Mouse (Mus musculus): ENCODE results near the gene Pan3. TPM values are rescaled to one million over a fixed set of nuclear protein-coding genes. Genes with fewer than 3 reads are reported as not detected.

The Pan3 gene
- polyA plus RNA-seq, 1 experiment from 2014 or later, result 56.1 TPM

DNA sequence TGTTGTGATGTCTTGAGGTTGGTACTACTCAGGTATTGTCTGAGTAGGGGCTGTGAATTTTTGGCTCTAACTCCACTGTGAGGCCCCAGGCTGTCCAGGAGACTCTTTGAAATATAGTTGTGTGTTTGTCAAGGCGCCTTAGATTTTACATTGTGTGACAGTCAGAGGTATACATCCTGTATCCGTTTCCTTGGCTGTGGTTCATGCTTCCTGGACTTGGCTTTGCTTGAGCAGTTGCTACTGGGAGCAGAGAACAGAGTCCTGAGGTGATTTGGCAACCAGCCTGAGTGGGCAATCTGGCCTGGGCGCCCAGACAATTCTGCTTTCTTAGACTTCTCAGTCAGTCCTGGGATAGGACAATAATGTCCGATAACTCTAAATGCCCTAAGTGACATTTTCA, 5.3 kb downstream of the Pan3 start:
- Histone ChIP-seq H3K9me3 (no peaks in the 10 kb centered on the region), H3K4me1 (peaks cover 43% of the 10 kb centered on the region)
- no peak for ATAC-seq (ENCODE audit: low FRiP score, low read depth)

DNA sequence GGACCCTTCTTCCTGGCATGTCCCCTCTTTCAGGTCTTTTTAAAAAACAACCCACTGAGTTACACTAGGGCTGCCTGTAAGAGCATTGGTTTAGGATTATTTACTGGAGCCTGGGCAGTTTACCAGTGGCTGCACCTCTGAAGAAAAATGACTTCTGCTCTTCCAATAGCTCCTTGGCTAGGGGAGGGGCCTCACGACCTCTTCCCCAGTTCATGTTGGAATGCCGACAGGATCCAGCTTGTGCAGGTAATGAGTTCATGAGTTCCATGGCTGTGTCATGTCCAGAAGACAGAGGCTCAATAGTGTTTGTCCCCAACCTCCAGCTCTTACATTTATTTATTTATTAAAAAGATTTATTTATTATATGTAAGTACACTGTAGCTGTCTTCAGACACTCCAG, 5.8 kb downstream of the Pan3 start:
- ATAC-seq (ENCODE audit: low FRiP score, low read depth), result no peak
- Histone ChIP-seq H3K9ac (replicated peaks) (no peak overlapping the region), H3K36me3 (no peaks in the 10 kb centered on the region), H3K9me3 (no peaks in the 10 kb centered on the region), H3K27ac (replicated peaks) (no peak overlapping the region), H3K4me3 (no peak overlapping the region), H3K27me3 (no peaks in the 10 kb centered on the region), H3K4me1 (peaks cover 43% of the 10 kb centered on the region), H3K4me2 (replicated peaks) (no peak overlapping the region)
- 80% methylated on average over 2 of the region's 2 CpGs for WGBS

More for the DNA sequence above, 5.3 kb downstream of the Pan3 start:
- H3K36me3 ChIP-seq, result no peaks in the 10 kb centered on the region
- WGBS, result 82% methylated on average over 4 of the region's 4 CpGs
- H3K4me2 ChIP-seq (replicated peaks), result no peak overlapping the region
- H3K4me3 ChIP-seq, result no peak overlapping the region
- no peak overlapping the region for H3K27ac ChIP-seq (replicated peaks)
- no peaks in the 10 kb centered on the region for H3K27me3 ChIP-seq
- H3K9ac ChIP-seq (replicated peaks), result no peak overlapping the region

DNA sequence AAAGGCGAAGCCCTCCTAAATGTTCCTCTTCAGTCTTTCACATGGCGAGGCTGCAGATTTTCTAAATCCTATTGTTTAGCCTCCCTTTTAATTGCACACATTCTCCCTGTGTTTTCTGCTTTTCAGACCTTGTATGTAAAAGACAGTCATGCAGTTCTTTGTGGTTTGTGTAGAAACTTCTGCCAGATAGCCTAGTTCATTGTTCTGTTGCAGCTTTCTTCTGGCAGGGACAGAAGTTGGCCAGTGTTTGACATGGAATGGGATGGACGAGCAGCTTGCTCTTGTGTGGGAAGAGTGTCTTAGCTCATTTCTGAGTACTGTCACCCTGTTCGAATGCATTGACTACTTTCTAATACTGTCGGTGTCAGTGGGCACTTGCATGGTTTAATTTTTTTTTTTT, 6.5 kb downstream of the Pan3 start:
- Histone ChIP-seq H3K9ac (replicated peaks) (no peak overlapping the region), H3K27ac (replicated peaks) (no peak overlapping the region), H3K4me1 (peaks cover 40% of the 10 kb centered on the region), H3K4me2 (replicated peaks) (no peak overlapping the region), H3K36me3 (no peaks in the 10 kb centered on the region), H3K27me3 (no peaks in the 10 kb centered on the region), H3K9me3 (no peaks in the 10 kb centered on the region), H3K4me3 (no peak overlapping the region)
- ATAC-seq (ENCODE audit: low FRiP score, low read depth), result no peak
- 64% methylated on average over 5 of the region's 5 CpGs for WGBS

DNA sequence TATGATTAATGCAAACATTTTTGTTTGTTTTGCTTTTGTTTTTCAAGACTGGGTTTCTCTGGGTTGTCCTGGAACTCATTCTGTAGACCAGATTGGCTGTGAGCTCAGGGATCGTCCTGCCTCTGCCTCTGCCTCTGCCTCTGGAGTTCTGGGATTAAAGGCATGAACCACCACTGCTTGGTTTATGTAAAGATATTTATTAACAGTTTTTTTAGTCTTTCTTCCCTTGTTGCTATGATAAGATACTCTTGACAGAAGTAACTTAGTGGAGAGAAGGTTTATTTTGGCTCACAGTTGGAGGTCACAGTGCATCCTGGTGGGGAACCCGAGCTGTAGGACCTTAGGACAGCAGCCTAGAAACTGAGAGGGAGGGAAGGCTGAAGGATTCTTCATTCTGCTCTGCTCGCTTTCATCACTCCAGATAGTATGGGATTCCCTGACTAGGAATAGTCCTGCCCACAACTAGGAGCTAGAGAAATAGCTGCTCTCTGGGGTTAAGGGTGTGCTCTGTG, 11.1 kb downstream of the Pan3 start:
- Histone ChIP-seq H3K4me2 (replicated peaks) (no peak overlapping the region), H3K36me3 (no peaks in the 10 kb centered on the region), H3K9ac (replicated peaks) (no peak overlapping the region), H3K9me3 (no peaks in the 10 kb centered on the region), H3K27ac (replicated peaks) (no peak overlapping the region), H3K4me1 (peaks cover 9% of the 10 kb centered on the region; the same call in 1 of the 2 replicates), H3K27me3 (no peaks in the 10 kb centered on the region), H3K4me3 (no peak overlapping the region)
- WGBS, result 77% methylated on average over 3 of the region's 3 CpGs
- no peak for ATAC-seq (ENCODE audit: low FRiP score, low read depth)

DNA sequence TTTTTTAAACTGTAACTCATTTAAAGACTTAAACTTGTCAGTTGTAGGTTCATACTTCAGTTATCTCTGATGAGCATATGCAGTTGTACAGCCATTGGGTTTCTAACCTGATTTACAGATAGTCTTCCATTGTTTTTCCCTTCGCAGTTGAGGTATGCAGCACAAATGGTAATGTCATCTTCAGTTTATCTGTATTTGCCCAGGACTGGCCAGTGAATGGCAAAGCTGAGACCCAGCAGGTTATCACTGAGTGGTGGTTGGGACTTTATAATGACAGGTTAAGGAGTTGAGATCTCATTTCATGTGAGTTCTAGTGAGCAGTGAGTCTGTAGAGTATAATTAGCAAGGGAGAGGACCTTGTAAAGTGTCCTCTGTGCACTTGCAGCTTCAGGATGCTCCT, 12.0 kb downstream of the Pan3 start:
- Histone ChIP-seq H3K4me1 (0 out of 2 replicates have a peak, but pooled peaks cover 2% of the 10 kb centered on the region), H3K9me3 (no peaks in the 10 kb centered on the region), H3K27ac (replicated peaks) (no peak overlapping the region), H3K27me3 (no peaks in the 10 kb centered on the region), H3K4me2 (replicated peaks) (no peak overlapping the region), H3K36me3 (no peaks in the 10 kb centered on the region), H3K4me3 (no peak overlapping the region), H3K9ac (replicated peaks) (no peak overlapping the region)
- 88% methylated on average over 1 of the region's 1 CpGs for WGBS
- ATAC-seq (ENCODE audit: low FRiP score, low read depth), result no peak

DNA sequence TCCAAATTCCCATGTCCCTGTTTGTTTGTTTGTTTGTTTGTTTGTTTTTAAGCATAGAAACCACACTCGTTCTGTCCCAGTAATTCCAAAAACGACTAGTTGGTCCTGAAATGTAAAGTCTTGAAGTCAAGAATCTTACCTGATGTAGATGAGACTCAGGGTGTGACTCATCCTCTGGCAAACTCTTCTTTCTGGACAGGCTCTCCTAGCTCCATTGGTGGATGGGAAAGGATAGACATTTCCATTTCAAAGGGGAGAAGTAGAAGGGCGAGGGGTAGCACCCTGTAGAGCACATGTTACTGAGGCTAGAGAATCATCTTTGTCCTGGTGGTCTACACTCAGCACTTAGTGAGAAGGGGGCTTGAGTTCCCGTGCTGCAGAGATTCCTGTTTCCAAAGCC, 12.8 kb downstream of the Pan3 start:
- H3K36me3 ChIP-seq, result no peaks in the 10 kb centered on the region
- no peak overlapping the region for H3K9ac ChIP-seq (replicated peaks)
- H3K27ac ChIP-seq (replicated peaks), result no peak overlapping the region
- H3K27me3 ChIP-seq, result no peaks in the 10 kb centered on the region
- H3K4me2 ChIP-seq (replicated peaks), result no peak overlapping the region
- no peaks in the 10 kb centered on the region for H3K4me1 ChIP-seq
- no peak for ATAC-seq (ENCODE audit: low FRiP score, low read depth)
- H3K4me3 ChIP-seq, result no peak overlapping the region
- H3K9me3 ChIP-seq, result no peaks in the 10 kb centered on the region
- 85% methylated on average over 4 of the region's 4 CpGs for WGBS

DNA sequence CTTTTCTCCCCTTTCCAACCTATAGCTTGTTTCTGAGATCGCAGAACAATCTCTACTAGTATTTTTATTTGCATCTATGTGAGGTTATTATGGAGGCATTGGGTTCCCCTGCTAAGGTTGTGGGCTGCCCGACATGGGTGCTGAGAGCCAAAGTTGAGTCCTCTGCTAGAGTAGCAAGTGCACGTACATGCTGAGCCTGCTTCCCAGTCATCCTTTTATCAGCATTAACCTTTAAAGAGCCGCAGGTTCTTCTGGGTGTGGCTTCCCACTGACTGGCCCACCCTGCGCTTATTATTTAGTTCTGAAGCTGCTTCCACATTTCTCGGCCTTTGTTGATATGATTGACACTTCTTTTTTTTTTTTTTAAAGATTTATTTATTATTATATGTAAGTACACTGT, 14.3 kb downstream of the Pan3 start:
- 88% methylated on average over 6 of the region's 6 CpGs for WGBS
- Histone ChIP-seq H3K4me3 (no peak overlapping the region), H3K27ac (replicated peaks) (no peak overlapping the region), H3K36me3 (no peaks in the 10 kb centered on the region), H3K9ac (replicated peaks) (no peak overlapping the region), H3K9me3 (no peaks in the 10 kb centered on the region), H3K4me2 (replicated peaks) (no peak overlapping the region), H3K4me1 (peaks cover 8% of the 10 kb centered on the region; the same call in 1 of the 2 replicates), H3K27me3 (no peaks in the 10 kb centered on the region)
- ATAC-seq (ENCODE audit: low FRiP score, low read depth), result no peak

DNA sequence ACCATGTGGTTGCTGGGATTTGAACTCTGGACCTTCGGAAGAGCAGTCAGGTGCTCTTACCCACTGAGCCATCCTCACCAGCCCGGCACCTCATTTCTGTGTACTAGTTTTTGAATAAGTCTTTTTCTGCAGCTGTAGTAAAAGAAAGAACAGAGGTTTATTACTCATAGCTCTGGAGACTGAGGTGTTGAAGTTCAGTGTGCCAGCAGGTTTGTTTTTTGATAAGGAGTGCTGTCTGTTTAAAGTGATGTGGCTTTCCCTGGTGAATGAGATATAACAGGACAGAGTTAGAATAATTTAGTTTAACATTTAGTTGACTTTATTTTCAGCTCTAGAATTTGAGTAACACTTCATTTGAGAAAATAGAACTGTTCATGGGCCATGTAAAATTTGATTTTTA, 14.8 kb downstream of the Pan3 start:
- Histone ChIP-seq H3K27ac (replicated peaks) (no peak overlapping the region), H3K36me3 (no peaks in the 10 kb centered on the region), H3K9ac (replicated peaks) (no peak overlapping the region), H3K4me3 (no peak overlapping the region), H3K9me3 (no peaks in the 10 kb centered on the region), H3K4me1 (peaks cover 8% of the 10 kb centered on the region; the same call in 1 of the 2 replicates), H3K27me3 (no peaks in the 10 kb centered on the region), H3K4me2 (replicated peaks) (no peak overlapping the region)
- 91% methylated on average over 2 of the region's 2 CpGs for WGBS
- no peak for ATAC-seq (ENCODE audit: low FRiP score, low read depth)

DNA sequence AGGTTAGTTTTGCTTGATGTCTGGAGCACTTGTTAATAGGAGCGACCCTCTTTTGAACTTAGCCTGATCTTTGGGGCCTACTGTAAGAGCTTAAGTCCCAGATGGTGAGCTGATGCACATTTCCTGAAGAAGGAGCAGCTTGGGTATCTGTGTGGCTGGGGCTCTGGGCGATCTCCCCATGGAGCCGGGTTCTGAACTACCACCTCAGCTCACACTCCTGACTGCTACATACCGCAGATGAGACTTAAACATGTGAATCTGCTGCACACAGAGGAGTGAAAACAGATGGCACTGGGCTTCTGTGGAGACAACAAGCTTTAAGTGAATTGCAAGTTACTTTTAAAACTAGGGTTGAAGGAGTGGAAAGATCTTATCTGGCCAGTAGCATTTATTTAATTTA, 15.3 kb downstream of the Pan3 start:
- WGBS, result 86% methylated on average over 4 of the region's 4 CpGs
- Histone ChIP-seq H3K27me3 (no peaks in the 10 kb centered on the region), H3K9ac (replicated peaks) (no peak overlapping the region), H3K27ac (replicated peaks) (no peak overlapping the region), H3K4me3 (no peak overlapping the region), H3K9me3 (no peaks in the 10 kb centered on the region), H3K4me2 (replicated peaks) (no peak overlapping the region), H3K36me3 (no peaks in the 10 kb centered on the region), H3K4me1 (peaks cover 8% of the 10 kb centered on the region; the same call in 1 of the 2 replicates)
- no peak for ATAC-seq (ENCODE audit: low FRiP score, low read depth)

DNA sequence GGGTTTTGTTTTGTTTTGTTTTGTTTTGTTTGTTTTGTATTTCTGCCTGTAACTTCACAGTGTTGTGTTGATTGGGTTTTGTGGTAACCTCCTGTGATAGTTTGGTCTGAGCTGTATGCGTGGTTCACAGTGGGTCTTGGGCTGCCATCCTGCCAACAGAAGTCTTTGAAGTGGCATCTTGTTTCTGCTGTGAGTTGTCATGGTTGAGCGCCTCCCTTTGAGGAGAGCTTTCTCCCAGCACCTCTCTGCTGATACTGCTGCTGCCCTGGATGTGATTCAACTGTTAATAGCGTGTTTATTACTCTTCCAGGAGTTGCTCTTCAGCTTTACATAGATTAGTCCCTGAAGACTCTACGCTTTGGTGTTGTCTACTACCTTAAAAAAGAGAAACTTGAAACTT, 18.6 kb downstream of the Pan3 start:
- no peak overlapping the region for H3K27ac ChIP-seq (replicated peaks)
- WGBS, result 35% methylated on average over 4 of the region's 4 CpGs
- no peak overlapping the region for H3K9ac ChIP-seq (replicated peaks)
- peaks cover 8% of the 10 kb centered on the region; the same call in 1 of the 2 replicates for H3K4me1 ChIP-seq
- ATAC-seq (ENCODE audit: low FRiP score, low read depth), result no peak
- 0 out of 2 replicates have a peak, but pooled peaks cover 4% of the 10 kb centered on the region for H3K36me3 ChIP-seq
- H3K4me2 ChIP-seq (replicated peaks), result no peak overlapping the region
- H3K27me3 ChIP-seq, result no peaks in the 10 kb centered on the region
- no peak overlapping the region for H3K4me3 ChIP-seq
- H3K9me3 ChIP-seq, result no peaks in the 10 kb centered on the region

DNA sequence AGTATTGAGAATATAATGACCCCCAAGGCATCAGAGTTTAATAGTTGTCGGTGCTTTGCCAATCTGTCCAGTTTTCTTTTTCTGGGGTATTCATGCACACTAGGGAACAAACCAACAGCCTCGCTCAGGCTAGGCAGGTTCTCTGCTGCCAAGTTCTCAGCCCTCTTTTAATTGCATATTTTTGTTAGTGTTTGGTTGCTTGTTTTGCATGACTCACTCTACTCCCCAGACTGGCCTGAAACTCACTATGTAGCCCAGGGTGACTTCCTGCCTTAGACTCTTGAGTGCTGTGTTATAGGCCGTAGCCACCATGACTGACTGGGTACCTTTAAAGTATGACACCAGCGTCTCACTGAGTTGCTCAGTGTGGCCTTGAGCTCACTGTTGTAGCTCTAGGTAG, 19.0 kb downstream of the Pan3 start:
- Histone ChIP-seq H3K4me3 (no peak overlapping the region), H3K27ac (replicated peaks) (no peak overlapping the region), H3K4me2 (replicated peaks) (no peak overlapping the region), H3K27me3 (no peaks in the 10 kb centered on the region), H3K9ac (replicated peaks) (no peak overlapping the region), H3K4me1 (peaks cover 8% of the 10 kb centered on the region; the same call in 1 of the 2 replicates), H3K36me3 (0 out of 2 replicates have a peak, but pooled peaks cover 4% of the 10 kb centered on the region), H3K9me3 (no peaks in the 10 kb centered on the region)
- 80% methylated on average over 4 of the region's 4 CpGs for WGBS
- ATAC-seq (ENCODE audit: low FRiP score, low read depth), result no peak

DNA sequence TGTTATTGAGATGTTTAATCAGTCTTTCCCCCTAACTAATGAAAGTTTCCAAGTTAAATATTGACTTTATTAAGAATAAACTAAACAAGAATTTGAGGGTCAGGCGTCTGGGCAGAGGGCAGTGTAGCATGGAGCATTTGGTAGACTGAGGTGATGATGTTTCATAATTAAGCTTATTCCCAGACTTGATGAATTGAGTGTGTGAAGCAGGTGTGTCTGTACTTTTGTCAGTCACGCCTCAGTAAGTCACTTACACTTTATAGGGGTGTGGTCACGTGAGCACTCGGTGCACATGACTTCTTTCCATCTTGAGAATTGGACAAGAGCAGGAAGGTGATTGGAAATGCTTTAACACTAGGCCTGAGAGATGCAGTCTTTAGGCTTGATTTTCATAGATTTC, 26.5 kb downstream of the Pan3 start:
- 92% methylated on average over 4 of the region's 4 CpGs for WGBS
- no peak for ATAC-seq (ENCODE audit: low FRiP score, low read depth)
- Histone ChIP-seq H3K4me1 (no peaks in the 10 kb centered on the region), H3K4me2 (replicated peaks) (no peak overlapping the region), H3K4me3 (no peak overlapping the region), H3K36me3 (peaks cover 17% of the 10 kb centered on the region), H3K9ac (replicated peaks) (no peak overlapping the region), H3K9me3 (no peaks in the 10 kb centered on the region), H3K27ac (replicated peaks) (no peak overlapping the region), H3K27me3 (no peaks in the 10 kb centered on the region)
